Mouse (Mus musculus): ENCODE data around the gene 2200002D01Rik.

2200002D01Rik gene

DNA sequence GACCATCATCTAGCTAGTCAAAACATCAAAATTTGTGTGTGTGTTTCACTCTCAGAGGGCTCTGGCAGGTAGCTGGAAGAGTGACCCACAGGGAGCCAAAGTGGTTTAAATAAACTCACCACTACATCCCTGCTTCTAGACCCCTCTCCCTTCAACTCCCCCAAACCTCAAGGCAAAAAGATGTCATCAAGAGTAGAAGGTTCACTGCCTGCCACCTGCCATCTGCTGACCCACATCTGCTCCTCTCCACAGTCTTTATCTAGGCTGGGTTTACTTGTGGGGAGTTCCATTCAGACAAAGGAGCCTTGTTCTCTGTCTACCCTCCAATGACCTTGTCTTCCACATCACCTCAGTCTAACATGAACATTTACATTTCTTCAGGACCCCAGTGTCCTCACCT, 31.0 kb upstream of the 2200002D01Rik start:
- no peak for DNase-seq (ENCODE audit: low read depth)

- DNase-seq (ENCODE audit: low read depth) = no peak
Measured at GRCm38 (mm10) chr7:29277510-29277909, 29.2 kb upstream of the 2200002D01Rik start.

DNA sequence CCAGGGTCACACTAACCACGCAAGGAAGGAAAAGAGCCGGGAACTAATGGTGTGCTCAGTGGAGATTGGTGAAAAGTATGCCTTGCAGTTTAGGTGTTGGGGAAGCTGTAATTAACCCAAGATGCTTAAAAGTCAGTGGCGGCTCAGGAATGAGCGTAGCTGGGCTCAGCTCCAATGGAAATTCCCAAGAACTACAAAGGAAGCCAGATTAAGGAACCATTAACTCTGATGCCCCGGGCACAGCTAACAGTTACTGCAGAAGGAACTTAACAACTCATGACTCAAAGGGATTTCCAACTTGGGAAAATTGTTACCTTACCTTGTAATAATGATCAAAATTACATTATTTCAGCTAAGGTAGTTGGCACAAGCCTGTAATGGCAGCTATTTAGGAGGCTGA, 28.4 kb upstream of the 2200002D01Rik start:
- DNase-seq (ENCODE audit: low read depth) = no peak

GRCm38 (mm10) chr7:29271687-29272465, 23.6 kb upstream of the 2200002D01Rik start:
- DNase-seq (ENCODE audit: low read depth) = no peak

- DNase-seq (ENCODE audit: low read depth) = no peak
Measured at GRCm38 (mm10) chr7:29270445-29270844, 22.2 kb upstream of the 2200002D01Rik start.

- DNase-seq (ENCODE audit: low read depth) = no peak
Measured at GRCm38 (mm10) chr7:29266931-29267330, 18.7 kb upstream of the 2200002D01Rik start.

DNA sequence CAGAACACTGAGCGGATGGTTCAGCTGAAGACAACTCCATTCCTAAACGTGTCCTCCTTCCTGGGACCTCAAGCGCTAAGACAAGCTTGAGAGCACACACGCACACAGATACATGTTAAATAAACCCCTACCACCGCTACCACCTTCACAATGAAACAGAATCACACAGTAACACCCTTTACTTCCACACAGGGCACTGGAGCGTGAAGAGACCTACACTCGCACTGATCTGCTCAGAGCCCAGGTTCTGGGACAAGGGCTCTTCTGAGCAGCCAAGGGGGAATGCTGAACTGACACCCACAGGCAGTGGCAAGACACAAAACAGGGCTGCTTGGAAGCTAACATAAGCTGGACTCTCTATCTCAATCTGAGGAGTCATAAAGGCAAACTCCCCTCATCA, 17.4 kb upstream of the 2200002D01Rik start:
- no peak for DNase-seq (ENCODE audit: low read depth)

DNA sequence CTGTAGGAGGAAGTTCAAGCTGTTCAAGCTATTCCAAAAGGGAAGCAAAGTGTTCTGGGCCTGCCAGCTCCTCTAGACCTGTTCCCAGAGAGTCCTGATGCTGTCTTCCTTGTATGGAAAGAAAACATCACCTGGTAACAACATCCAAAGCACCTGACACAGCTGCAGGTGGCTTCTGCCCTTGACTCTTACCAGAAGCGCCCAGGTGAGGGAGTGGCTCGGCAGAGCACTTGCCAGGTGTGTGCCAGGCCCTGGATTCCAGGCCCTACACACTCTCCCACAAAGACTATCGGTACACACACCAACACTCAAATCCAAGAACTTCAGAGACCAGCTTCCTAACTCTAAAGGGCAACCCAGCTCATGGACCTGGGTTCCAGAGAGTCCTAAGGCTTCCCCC, 15.6 kb upstream of the 2200002D01Rik start:
- DNase-seq (ENCODE audit: low read depth) = no peak

DNA sequence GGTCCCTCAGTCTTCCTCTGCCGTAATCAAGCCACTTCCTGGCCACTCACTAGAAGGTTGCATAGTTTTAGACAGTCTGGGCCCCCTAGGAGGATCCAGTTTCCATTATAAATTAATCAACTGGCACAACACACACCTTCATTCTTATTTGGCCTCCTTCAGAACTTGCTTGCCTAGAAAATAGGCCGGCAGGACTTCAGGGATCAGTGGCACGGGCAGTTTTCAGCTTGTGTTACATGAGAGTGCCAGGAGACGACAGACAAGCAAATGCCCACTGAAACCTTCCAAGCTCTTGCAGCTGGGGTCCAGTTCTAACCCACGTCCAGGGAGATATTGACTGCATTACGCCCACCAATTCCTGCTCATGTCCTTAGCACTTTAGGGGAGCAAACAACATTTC, 13.9 kb upstream of the 2200002D01Rik start:
- DNase-seq (ENCODE audit: low read depth) = no peak

GRCm38 (mm10) chr7:29259781-29260730, 11.8 kb upstream of the 2200002D01Rik start:
- DNase-seq (ENCODE audit: low read depth) = no peak

DNA sequence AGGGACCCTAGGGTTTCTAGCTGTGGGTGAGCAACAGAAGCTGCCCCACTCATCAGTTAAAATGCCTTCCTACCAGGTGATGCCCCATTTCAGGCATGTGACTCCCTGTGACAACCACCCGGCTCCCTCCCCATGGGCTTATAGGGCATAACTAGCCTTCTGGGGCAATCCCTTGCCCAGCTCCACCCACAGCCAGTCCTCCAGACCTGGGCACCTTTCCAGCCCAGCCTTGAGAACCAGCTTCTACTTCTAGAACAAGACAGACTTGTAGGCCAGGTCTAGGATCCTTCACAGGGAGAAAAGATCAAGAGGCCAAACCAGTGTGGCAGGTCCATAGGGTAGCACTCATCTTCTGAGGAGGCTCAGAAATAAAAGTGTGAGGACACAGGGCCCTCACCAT, 9.1 kb upstream of the 2200002D01Rik start:
- DNase-seq (ENCODE audit: low read depth) = no peak

DNA sequence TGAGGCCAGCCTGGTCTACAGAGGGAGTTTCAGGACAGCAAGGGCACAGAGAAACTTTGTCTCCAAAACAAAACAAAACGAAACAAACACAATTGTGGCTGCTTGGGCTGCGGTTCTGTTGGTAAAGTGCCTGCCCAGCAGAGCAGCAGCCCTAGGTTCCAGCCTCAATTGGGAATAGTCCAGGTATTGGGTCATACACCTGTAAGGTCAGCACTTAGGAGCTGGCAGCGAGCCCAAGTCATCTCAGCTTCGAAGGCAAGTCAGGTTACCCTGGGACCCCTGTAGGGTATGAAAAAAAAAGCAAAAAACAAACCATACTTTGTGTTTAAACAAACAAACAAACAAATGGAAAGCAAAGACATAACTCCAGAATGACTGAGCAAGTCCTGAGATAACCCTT, 7.6 kb upstream of the 2200002D01Rik start:
- no peak for DNase-seq (ENCODE audit: low read depth)

GRCm38 (mm10) chr7:29253842-29254241, 5.6 kb upstream of the 2200002D01Rik start:
- DNase-seq (ENCODE audit: low read depth) = no peak

- peak; percentile 44 for DNase-seq (ENCODE audit: low read depth)
Measured at GRCm38 (mm10) chr7:29251166-29251565, 2.9 kb upstream of the 2200002D01Rik start.

GRCm38 (mm10) chr7:29247706-29248105, 560 bp downstream of the 2200002D01Rik start:
- no peak for DNase-seq (ENCODE audit: low read depth)

GRCm38 (mm10) chr7:29247314-29247700, 959 bp downstream of the 2200002D01Rik start:
- peak; percentile 84 for DNase-seq (ENCODE audit: low read depth)

DNA sequence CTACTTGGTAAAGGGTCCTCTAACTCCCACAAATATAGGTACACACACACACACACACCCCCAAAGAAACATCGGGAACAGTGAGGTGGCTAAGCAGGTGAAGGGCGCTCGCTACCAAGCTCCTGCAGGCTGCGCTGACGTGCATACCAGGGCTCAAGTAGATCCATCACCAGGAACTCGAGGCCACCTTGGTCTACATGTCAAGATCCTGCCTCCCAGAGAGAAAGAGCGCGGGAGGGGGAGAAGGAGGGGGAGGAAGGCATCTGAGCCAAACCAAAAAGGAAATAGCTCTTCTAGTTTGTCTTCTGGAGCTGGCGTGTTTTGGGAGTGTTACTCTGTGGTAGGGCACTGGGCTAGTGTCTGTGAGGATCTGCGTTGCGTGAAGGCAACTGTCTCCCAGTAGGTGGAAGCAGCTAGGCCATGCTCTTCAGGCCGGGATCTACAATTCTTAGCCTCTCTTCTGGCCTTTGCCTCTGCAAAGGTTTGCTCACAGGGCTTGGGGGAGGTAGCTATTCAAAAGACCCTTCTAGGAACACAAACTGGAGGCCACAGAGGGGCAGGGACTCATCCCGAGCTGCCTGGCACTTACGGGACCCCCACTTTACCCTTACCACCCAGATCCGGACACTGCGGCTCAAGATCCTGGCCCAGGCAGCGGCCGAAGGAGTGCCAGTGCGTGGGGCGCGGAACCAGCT, 1.5 kb downstream of the 2200002D01Rik start:
- no peak for DNase-seq (ENCODE audit: low read depth)

- DNase-seq (ENCODE audit: low read depth) = no peak
Measured at GRCm38 (mm10) chr7:29246015-29246414, 2.3 kb downstream of the 2200002D01Rik start.

DNA sequence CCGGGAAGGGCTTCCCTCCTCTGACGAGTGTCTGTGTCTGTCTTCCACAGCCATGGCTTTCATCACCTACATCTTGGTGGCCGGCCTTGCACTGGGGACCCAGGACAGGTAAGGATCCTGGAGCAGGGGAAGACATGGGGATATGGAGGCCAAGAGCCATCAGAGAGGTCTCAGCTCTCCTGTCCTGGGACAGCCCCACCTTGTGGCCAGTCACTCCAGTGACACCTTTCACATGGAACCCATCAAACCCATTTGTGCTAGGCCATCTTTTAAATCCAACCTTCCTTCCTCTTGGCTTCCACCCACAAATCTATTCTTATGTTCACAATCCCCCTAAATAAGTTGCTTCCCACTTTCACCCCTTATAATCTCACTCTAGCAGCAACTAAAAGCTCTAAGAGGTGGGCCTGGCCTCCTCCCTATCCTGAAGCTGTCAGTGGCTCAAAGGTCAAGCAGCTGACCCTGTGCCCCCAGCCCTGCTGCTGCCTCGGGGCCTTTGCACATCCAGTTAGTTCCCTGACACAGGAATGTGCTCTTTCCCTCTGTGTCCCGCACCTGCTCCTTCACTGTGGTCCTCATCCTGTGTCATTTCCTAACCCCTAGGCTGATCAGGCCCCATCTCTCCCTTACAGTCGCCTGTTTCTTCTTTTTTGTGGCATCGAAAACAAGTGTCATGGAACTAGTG, 3.4 kb downstream of the 2200002D01Rik start:
- DNase-seq (ENCODE audit: low read depth) = peak; percentile 67

DNA sequence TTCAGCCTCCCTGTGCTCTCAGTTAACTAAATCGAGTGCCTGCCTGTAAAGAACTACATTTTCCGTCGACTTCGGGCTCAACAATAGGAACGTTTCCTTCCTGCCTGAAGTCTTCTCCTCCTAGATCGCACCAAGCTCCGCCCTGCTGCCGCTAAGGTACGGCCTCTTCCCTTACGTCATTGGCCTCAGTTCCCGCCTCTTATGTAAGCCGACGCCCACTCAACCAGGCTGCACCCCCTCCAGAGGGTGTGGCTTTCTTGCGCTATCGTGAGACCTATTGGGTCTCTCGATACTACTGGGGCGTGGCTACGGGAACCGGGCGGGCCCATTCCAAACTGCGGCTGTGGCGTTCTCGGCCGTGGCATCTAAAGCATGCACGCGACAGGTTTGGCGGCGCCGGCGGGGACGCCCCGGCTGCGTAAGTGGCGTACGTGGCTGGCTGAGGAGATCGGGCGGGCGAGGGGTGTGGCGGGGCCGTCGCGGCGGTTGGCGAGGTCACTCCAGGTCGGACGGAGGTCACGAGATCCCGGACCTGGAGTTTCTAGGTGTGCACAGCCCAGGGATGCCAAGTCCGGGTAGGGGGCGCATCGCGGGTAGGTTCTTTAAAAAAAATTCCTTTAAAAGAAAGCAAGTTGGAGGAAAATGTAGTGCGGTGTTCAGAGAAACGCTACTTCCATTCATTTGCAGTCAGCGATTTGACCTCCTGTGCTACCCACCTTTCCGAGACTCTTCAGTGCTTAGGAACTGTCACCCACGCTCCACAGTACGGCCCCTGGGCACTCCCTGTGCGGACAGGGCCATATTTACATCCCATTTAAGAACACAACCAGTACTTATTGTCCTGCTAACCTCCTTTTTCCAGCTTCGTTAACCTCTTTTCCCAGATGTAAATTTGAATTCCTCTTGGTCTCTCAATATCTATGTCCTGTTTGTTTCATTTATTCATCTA, 10.0 kb downstream of the 2200002D01Rik start, which contains the start of gene Yif1b:
Yif1b (plus strand) TSS at position 311 of the 949 bp plus-strand sequence.
- DNase-seq (ENCODE audit: low read depth) = peak; percentile 100

All from induced T-regulatory cell, adult 2 months (primary cell).